Mouse (Mus musculus): ENCODE data around the gene Olfr801. TPM values are rescaled to one million over a fixed set of nuclear protein-coding genes. Genes with fewer than 3 reads are reported as not detected.

Olfr801 gene
- total RNA-seq (2022): not detected

DNA sequence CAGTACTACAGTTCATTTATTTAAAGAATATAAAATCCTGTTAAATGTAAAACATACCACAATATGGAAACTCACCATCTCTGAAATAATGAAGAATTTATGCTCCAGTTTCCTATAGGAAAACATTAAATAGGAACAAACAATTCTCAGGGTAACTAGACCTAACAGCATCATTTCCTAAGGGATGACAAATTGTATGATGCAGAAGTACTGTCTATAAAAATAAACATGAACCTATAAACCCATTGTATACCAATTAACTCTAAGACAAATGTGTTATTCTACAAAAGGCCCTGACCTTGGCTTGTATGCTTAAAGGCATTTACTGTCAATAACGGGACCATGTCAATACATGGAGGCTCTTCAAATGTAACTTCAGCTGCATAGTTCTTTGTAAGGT is at the start of gene Olfr801:
TSS of gene Olfr801 (minus strand) at position 101 of the 400 bp plus-strand sequence.
- DNase-seq (ENCODE audit: low spot score in 2 of 2): no peak

DNA sequence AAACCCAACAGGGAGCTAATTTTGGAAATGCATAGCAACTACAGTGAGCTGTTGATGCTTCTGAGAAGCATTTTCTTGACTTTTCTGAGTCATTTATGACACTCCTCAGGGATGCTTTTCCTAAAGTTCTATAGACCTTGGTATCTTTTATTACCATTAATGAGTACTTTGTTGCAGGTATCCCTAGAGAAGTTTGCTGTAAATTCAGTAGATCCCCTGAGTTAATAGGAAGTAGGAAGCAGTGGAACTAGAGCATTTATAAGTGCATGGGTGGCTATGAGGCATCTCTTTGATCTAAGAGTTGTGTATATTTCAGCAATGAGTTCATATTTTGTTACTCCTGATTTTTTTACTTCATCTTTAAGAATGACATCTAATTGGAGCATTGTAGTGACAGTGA is 29.2 kb upstream of the Olfr801 start, which contains the start of gene Olfr804:
TSS of gene Olfr804 (plus strand) at position 301 of the 400 bp plus-strand sequence.
- no peak for DNase-seq (ENCODE audit: low spot score in 2 of 2)

DNA sequence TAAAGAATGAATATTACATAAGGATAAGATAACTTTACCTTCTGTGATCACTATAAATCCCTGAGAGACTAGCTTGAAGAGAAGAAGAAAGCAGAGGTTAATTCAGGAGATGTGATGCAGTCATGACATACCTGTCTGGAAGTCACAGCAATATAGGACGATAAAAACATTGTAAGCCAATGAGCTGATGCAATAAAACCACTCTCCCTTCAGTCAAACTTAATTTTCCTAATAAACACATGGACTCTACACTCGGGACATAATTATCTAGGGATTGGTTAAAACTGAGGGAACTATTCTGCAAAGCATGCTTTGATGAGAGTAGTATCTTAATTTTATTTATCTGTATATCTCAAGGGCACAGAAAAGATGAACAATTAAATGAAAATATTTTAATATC is 20.5 kb upstream of the Olfr801 start, which contains the start of gene Olfr803:
TSS of gene Olfr803 (minus strand) at position 101 of the 400 bp plus-strand sequence.
- DNase-seq (ENCODE audit: low spot score in 2 of 2): no peak

DNA sequence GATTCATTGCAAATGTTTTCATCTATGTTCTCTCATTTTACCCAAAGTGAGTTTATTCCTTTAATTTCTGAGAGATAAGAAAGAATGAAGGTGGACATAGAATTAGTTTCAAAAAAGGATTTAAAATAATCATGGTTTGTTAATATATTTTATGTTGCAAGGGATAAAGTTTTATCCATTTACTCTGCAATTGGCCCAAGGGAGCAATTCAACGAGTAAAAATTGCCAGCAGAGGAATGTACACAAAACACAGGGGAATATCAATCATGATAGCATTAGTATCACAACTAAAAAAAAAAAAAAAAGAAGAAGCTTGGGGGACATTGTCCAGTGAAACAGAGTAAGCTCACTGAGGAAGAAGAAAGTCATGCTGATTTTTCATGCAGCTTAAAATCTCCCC is 14.4 kb upstream of the Olfr801 start, which contains the start of gene Olfr802:
TSS of gene Olfr802 (minus strand) at position 101 of the 400 bp plus-strand sequence.
- no peak for DNase-seq (ENCODE audit: low spot score in 2 of 2)

DNA sequence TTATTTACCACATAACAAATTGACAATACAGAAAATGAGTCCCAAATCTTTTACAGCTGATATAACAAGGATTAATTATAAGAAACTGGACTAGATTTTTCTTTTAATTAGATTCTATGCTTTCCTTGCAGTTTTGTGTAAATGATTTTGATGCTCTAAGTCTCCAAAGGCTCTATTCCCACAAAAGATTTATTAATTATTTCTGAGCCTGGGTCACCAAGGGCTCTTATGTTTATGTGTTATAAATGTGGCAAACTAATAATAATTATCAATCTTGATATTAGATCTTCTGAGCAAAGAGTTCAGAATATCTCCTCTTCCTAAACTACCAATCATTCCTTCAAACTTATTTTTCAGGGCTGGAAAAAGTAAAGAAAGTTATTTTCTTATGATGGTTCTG is 16.3 kb downstream of the Olfr801 start, which contains the start of gene Olfr800:
TSS of gene Olfr800 (plus strand) at position 301 of the 400 bp plus-strand sequence.
- DNase-seq (ENCODE audit: low spot score in 2 of 2): no peak

DNA sequence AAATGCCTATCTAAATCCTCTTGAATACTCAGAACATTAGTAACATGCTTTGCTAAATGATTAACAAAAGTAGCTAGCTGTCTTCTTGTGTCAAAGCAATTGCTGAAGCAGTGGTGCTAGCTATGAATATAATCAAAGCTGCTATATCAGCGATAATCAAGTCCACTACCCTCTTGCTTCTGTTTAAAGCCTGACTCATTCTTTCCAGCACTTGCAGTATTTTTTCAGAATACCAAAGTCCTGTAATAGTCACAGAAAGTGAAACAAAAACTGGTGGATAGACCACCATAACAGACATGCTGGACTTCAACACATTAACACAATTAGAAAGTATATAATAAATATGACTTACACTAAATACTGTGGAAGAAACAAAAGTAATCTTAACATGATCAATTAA is 21.9 kb downstream of the Olfr801 start:
- no peak for DNase-seq (ENCODE audit: low spot score in 2 of 2)

DNA sequence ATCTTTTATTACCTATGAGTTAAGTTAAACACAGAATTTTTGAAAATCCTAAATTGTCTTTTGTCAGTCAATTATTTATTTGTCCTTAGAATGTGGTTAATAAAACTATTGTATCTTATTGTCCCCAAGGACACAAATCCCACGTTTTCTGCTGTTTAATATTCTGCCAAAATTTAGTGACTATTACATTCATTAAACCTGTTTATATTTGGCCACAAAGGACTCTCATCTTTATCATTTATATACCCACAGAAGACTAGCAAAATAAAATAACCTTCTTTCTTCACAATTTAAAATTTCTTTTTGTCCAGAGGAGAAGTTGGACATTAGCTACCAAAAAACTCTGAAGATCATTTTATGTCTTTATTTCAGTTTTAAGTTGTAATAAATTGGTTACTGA is 36.5 kb downstream of the Olfr801 start, which contains the start of gene Olfr799:
TSS of gene Olfr799 (plus strand) at position 301 of the 400 bp plus-strand sequence.
- no peak for DNase-seq (ENCODE audit: low spot score in 2 of 2)

DNA sequence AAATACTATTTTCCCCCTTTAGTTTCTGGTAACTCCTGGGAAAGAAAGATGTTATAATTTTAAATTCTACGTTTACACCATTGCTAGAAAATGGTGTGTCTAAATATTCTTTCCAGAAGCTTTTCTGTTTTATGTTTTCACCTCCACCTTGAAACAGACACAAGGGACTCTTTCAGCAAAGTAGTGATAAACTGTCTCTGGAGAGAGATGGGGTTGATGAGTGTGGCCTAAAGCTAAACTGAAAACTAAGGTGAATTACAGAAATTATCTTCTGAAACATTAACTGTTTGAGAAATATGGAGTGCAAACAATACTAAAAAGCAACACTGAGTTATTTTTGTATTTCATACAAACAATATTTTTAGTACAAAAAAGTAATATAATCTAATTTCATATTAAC is 45.8 kb downstream of the Olfr801 start, which contains the start of gene Olfr798:
TSS of gene Olfr798 (minus strand) at position 101 of the 400 bp plus-strand sequence.
- DNase-seq (ENCODE audit: low spot score in 2 of 2): no peak

DNA sequence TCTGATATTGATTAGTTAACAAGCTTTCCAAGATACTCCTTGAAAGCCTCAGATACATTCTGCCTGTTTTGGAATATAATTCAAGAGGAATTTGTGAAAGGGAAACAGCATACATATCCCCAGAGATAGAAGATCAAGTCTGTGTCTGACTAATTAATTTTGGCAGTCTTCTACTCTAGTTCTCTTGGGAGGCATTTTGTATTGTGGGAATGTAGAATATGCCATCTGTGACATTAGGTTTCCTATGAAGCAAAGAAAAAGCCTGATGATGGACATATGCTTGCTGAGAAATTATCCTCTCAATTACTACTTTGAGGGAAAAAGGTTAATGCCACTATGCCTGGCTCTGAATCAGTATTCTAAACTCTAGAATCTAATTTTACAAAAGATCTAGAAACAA is 50.4 kb downstream of the Olfr801 start:
- DNase-seq (ENCODE audit: low spot score in 2 of 2): no peak

DNA sequence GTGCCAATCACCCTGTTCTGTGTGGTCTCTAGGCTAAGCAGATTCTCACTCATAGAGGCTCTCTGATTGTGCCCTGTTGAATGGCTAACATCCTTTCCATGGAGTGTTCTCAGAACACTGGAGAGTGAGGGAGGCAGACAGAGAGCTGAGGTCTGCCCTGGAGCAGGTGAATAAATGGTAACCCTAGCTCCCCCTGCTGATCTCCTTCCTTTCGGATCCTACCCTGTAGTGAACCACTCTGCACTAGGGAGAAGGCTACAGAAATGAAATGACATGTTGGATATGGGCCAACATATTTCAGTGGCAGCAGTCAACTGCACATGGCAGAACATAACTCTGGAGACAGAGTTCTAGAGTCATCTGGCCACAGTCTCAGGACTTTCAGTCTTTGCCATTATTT is 51.9 kb downstream of the Olfr801 start:
- no peak for DNase-seq (ENCODE audit: low spot score in 2 of 2)

Other genes starting within 250 kb of the Olfr801 start
- not detected for gene Olfr786, start 246.6 kb downstream of the Olfr801 start, total RNA-seq (2022)
- gene Olfr787, start 212.0 kb downstream of the Olfr801 start, total RNA-seq (2022): not detected
- not detected for gene Olfr788, start 202.9 kb downstream of the Olfr801 start, total RNA-seq (2022)
- not detected for gene Olfr789, start 189.1 kb downstream of the Olfr801 start, total RNA-seq (2022)
- gene Olfr790, start 175.4 kb downstream of the Olfr801 start, total RNA-seq (2022): not detected
- not detected for gene Olfr791, start 152.1 kb downstream of the Olfr801 start, total RNA-seq (2022)
- not detected for gene Olfr792, start 134.7 kb downstream of the Olfr801 start, total RNA-seq (2022)
- gene Olfr794, start 106.2 kb downstream of the Olfr801 start, total RNA-seq (2022): not detected
- gene Olfr796, start 61.3 kb downstream of the Olfr801 start, total RNA-seq (2022): not detected
- not detected for gene Olfr798, start 45.9 kb downstream of the Olfr801 start, total RNA-seq (2022)
- not detected for gene Olfr799, start 36.4 kb downstream of the Olfr801 start, total RNA-seq (2022)
- gene Olfr800, start 16.2 kb downstream of the Olfr801 start, total RNA-seq (2022): not detected
- not detected for gene Olfr802, start 14.3 kb upstream of the Olfr801 start, total RNA-seq (2022)
- not detected for gene Olfr803, start 20.4 kb upstream of the Olfr801 start, total RNA-seq (2022)
- not detected for gene Olfr804, start 29.3 kb upstream of the Olfr801 start, total RNA-seq (2022)
- gene Olfr805, start 55.5 kb upstream of the Olfr801 start, total RNA-seq (2022): not detected
- gene Olfr806, start 68.1 kb upstream of the Olfr801 start, total RNA-seq (2022): not detected
- gene Olfr807, start 83.9 kb upstream of the Olfr801 start, total RNA-seq (2022): not detected
- gene Olfr808, start 91.6 kb upstream of the Olfr801 start, total RNA-seq (2022): not detected
- gene Olfr809, start 100.8 kb upstream of the Olfr801 start, total RNA-seq (2022): not detected
- gene Olfr810, start 121.1 kb upstream of the Olfr801 start, total RNA-seq (2022): not detected
- gene Olfr811, start 130.5 kb upstream of the Olfr801 start, total RNA-seq (2022): not detected
- gene Olfr812, start 172.2 kb upstream of the Olfr801 start, total RNA-seq (2022): not detected
- gene Olfr813, start 181.5 kb upstream of the Olfr801 start, total RNA-seq (2022): not detected
- not detected for gene Olfr814, start 206.0 kb upstream of the Olfr801 start, total RNA-seq (2022)
- gene Olfr815, start 232.0 kb upstream of the Olfr801 start, total RNA-seq (2022): not detected
- not detected for gene Olfr816, start 241.7 kb upstream of the Olfr801 start, total RNA-seq (2022)

All from gastrocnemius, adult 8-10 months (tissue).